Mouse (Mus musculus): ENCODE results near the gene Tlx2. TPM values are rescaled to one million over a fixed set of nuclear protein-coding genes. Genes with fewer than 3 reads are reported as not detected.

The Tlx2 gene
- total RNA-seq, 2 experiments from 2014 or later = 7.5 to 8.9 TPM

GRCm38 (mm10) chr6:83054871-83055431 lies 15.1 kb downstream of the Tlx2 start, which contains the start of gene Htra2:
TSS of gene Htra2 (minus strand) at chr6:83055273.
- DNase-seq = peak; percentile 43 to 55

GRCm38 (mm10) chr6:83054074-83054851 lies 15.8 kb downstream of the Tlx2 start, which contains the start of gene Aup1:
TSS of gene Aup1 (plus strand) at chr6:83054521.
- DNase-seq = peak; percentile 98

DNA sequence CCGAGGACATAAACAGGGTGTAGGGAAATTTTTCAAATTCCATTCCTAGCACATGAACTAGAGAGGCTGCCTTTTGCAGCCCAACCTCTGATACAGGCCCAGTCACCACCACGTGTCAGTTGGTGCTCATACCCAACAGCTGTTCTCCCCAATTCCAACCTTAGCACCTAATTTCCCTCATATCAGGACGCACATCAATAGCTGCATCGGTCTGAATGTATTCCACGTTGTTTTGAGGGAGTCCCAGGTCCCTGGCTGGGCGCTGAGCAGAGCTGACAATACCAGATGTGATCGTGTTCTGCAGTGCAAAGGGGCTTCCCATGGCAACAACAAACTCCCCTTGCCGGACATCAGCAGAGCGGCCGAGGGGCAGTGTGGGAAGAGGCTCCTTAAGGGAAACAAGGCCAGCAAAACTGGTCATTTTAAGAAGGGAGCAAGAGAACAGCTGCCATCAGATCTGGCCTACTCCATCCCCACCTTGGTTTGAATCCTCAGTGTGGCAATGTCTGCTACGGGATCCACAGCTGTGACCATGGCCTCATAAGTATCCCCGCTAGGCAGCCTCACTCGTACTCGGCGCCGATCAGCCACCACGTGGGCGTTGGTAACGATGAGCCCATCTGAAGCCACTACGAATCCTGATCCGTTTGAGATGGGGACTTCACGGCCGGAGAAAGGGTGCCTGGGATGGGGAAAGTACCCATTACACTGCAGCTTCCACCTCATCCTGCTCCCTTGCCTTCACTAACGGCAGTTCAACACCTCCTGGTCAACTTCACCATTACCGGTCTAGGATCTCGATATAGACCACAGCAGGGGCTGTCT lies 16.7 kb downstream of the Tlx2 start:
- DNase-seq = peak; percentile 44 to 54

- DNase-seq = no peak
Observed at GRCm38 (mm10) chr6:83049367-83049766, 20.7 kb downstream of the Tlx2 start.

DNA sequence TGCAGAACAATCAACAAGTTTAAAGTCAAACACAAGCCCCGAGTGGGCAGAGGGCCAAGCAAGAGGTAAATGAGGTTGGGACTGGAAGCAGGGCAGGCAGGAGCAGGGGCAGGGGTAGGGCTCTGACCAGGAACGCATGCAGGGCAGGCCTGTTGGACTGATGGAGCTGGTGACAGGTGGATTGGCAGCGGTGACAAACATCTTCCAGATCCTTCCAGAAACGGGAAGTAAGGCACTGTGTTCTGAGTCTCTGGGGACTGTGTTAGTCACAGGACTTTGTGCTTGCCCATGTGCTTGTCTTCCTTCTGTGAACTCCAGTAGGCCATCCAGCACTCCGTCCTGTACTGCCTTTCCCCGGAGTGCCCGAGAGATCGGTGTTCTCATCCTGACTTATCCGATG lies 25.4 kb downstream of the Tlx2 start:
- no peak for DNase-seq

- DNase-seq = no peak
Observed at GRCm38 (mm10) chr6:83043993-83044392, 26.1 kb downstream of the Tlx2 start.

DNA sequence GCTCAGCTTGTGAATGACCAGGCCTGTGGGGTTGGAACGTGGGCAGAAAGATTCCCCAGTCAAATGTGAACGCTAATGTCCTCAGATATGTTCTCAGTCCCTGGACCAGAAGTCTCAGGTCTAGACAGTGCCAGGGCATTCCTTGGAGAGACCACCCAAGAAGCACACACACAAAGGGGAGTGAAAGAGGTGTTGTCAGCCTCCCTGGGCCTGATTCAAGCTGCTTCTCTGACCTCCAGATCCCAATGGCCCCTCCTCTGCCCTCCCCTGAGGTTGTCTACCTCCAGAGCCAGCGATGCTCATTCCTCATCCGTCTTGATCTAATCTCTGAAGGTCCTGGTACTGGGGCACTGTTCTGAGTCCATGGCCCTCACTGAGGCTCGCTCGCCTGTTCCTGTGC lies 26.5 kb downstream of the Tlx2 start:
- no peak for DNase-seq

DNA sequence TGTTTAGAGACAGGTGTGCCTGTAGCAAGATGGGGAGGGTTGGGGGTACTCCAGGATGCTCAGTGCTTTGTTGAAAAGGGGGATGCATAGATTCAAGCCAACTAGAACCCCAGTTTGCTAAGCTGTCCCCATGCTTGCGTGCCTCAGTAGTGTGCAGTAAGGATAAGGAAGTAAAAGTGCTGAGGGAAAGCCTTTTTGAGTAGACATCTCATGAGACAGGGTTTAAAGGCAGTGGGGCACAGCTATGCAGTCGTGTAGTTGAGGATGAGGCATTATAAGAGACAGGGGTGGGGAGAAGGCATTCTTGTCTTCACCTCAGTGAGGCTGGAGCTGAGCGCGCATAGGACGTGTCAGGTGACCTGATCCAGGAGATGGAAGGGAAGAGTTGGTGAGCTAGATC lies 29.5 kb downstream of the Tlx2 start:
- DNase-seq = no peak

GRCm38 (mm10) chr6:83038496-83039012 lies 31.5 kb downstream of the Tlx2 start:
- DNase-seq = peak; percentile 96 to 97

- DNase-seq = no peak
Observed at GRCm38 (mm10) chr6:83037188-83037587, 32.9 kb downstream of the Tlx2 start.

- DNase-seq = no peak
Observed at GRCm38 (mm10) chr6:83034463-83035055, 35.5 kb downstream of the Tlx2 start.

GRCm38 (mm10) chr6:83033249-83034185 lies 36.6 kb downstream of the Tlx2 start, which contains the start of the genes Dok1 and Loxl3:
TSS of gene Dok1 (minus strand) at chr6:83033471.
TSS of gene Loxl3 (plus strand) at chr6:83034173.
- DNase-seq = peak; percentile 74 to 86

- peak; percentile 55 to 60 for DNase-seq
Observed at GRCm38 (mm10) chr6:83032769-83033191, 37.3 kb downstream of the Tlx2 start.

DNA sequence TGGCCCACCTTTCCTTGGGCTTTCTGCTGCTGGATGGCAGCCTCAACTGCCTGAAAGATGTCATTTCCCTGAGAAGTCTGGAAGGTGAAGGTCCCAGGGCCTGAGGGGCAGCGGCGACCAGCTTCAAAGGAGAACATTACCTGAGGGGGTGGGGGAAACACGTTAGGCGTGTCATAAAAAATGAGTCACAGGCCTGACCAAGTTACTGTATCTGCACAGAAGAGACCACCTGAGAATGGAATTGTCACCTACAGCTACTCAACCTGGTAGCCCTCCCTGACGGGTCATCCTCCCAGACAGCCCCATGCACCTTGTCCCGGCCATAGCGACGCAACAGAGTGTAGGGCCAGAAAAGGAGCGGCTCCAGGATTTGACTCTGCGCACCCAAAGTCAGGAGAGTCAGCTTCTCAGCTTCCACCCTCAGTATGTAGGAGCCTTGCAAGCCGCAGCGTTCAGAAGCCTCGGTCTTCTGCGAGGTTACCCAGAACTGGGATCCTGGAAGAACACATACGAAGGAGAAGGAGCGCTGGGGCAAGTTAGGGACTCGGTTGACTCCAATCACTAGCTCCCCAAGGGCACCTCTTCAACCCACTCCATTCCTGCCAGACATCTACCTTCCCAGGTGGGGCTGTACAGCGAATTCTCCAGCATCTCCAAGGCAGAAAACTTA lies 38.0 kb downstream of the Tlx2 start:
- DNase-seq = no peak

GRCm38 (mm10) chr6:83031111-83031510 lies 39.0 kb downstream of the Tlx2 start:
- no peak for DNase-seq

- no peak for DNase-seq
Observed at GRCm38 (mm10) chr6:83029777-83030176, 40.3 kb downstream of the Tlx2 start.

DNA sequence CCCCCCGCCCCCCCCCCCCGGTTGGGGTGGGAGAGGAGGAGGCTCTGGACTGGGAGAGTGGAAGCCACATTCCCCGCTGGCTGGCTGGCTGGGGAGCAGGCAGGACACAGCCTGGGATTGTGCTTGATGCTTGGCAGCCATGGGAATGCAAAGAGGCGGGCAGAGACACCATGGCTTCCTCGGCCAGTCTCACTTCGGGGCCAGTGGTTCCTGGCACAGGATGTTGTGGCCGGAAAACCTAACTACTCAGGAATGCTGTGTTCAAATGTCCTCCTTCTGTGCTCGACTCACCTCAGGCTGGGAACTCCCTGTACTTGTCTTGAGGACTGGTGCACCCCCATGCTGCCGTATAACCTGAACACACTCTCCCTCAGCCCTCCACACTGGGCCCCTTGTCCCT lies 42.4 kb downstream of the Tlx2 start:
- DNase-seq = no peak

DNA sequence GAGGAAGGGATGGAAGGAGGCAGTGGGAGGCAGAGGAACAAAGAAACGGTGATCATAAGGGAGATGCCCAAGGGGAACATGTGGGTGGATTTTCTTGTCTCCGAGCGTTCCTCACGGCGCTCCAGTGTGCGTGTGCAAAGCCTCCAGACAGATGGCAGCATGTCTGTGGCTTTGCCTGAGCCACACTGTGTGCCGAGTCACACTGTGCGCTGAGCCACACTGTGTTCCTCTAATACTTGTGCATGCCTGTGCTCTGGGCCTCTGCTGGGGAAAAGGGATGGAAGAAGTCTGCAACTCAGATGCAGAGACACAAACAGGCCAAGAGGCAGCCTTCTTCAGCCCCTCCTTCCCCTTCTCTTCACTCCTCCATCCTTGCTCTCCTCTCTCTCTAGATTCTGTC lies 42.8 kb downstream of the Tlx2 start:
- DNase-seq = no peak

DNA sequence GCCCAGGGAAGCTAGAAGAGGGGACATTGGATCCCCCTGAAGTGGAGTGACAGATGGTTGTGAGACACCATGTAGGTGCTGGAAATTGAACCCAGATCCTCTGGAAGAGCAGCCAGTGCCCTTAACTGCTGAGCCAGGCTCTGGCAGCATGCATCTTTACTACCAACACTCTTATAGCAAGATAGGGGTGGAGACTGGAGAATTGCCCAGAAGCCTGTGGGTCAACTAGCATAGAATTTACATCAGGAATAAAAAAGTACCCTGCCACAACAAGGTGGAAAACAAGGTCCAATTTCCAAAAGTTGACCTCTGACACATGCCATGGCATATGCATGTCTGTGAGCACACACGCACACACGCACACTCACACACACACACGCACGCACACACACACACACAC lies 44.9 kb downstream of the Tlx2 start:
- no peak for DNase-seq

DNA sequence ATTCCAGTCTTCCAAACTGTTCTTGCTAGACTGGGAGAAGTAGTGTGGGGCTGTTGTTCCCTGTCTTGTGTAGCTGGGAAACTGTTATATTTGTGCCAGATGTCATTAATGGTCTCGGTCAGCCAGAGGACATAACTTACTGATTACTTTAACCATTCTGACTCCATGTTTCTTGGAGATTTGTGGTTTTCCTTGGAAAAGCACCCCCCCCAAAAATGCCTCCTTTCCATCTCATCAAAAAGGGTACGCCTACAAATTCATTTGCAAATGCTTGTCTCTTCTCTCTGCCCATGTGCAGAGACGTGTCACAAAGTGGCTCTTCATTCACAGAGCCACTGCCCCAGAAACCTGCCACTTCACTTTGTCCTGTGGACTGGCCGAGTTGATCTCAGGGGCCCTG lies 45.7 kb downstream of the Tlx2 start:
- no peak for DNase-seq
